Mouse (Mus musculus): ENCODE data around the gene Htr3b.
"Not testable (repeated sequence)": the region's sequence is repeated elsewhere in the genome, so short reads cannot be mapped to it uniquely, and the experiment has no call there.

Gene Htr3b

GRCm38 (mm10) chr9:48964587-48965040, at the start of gene Htr3b:
Gene Htr3b, minus strand, starts transcription at chr9:48964990.
- DNase-seq (ENCODE audit: low spot score) = no peak

GRCm38 (mm10) chr9:48999256-48999655, 34.5 kb upstream of the Htr3b start:
- DNase-seq (ENCODE audit: low spot score) = no peak

- no peak for DNase-seq (ENCODE audit: low spot score)
These were observed 30.9 kb upstream of the Htr3b start for GRCm38 (mm10) chr9:48995735-48996134.

- DNase-seq (ENCODE audit: low spot score) = no peak
These were observed 30.0 kb upstream of the Htr3b start for GRCm38 (mm10) chr9:48994779-48995178.

- no peak for DNase-seq (ENCODE audit: low spot score)
These were observed 26.9 kb upstream of the Htr3b start for GRCm38 (mm10) chr9:48991671-48992070.

GRCm38 (mm10) chr9:48987201-48988101, 22.7 kb upstream of the Htr3b start:
- DNase-seq (ENCODE audit: low spot score) = no peak

- no peak for DNase-seq (ENCODE audit: low spot score)
These were observed 21.9 kb upstream of the Htr3b start for GRCm38 (mm10) chr9:48986616-48987141.

GRCm38 (mm10) chr9:48985708-48986088, 20.9 kb upstream of the Htr3b start:
- DNase-seq (ENCODE audit: low spot score) = no peak

- DNase-seq (ENCODE audit: low spot score) = peak; percentile 89
These were observed 20.3 kb upstream of the Htr3b start, which contains the start of gene Usp28 for GRCm38 (mm10) chr9:48984845-48985707. Gene Usp28, plus strand, starts transcription at chr9:48985375.

GRCm38 (mm10) chr9:48984320-48984844, 19.6 kb upstream of the Htr3b start:
- no peak for DNase-seq (ENCODE audit: low spot score)

GRCm38 (mm10) chr9:48983801-48984200, 19.0 kb upstream of the Htr3b start:
- DNase-seq (ENCODE audit: low spot score) = not testable (repeated sequence)

- no peak for DNase-seq (ENCODE audit: low spot score)
These were observed 17.0 kb upstream of the Htr3b start for GRCm38 (mm10) chr9:48981827-48982226.

- no peak for DNase-seq (ENCODE audit: low spot score)
These were observed 16.0 kb upstream of the Htr3b start for GRCm38 (mm10) chr9:48980781-48981180.

- no peak for DNase-seq (ENCODE audit: low spot score)
These were observed 15.6 kb upstream of the Htr3b start for GRCm38 (mm10) chr9:48980371-48980770.

GRCm38 (mm10) chr9:48976661-48977355, 12.0 kb upstream of the Htr3b start:
- DNase-seq (ENCODE audit: low spot score) = no peak

GRCm38 (mm10) chr9:48972494-48972893, 7.7 kb upstream of the Htr3b start:
- DNase-seq (ENCODE audit: low spot score) = peak; percentile 63

- DNase-seq (ENCODE audit: low spot score) = no peak
These were observed 2.7 kb downstream of the Htr3b start for GRCm38 (mm10) chr9:48962131-48962530.

GRCm38 (mm10) chr9:48961314-48961713, 3.5 kb downstream of the Htr3b start:
- no peak for DNase-seq (ENCODE audit: low spot score)

GRCm38 (mm10) chr9:48947565-48947964, 17.2 kb downstream of the Htr3b start:
- DNase-seq (ENCODE audit: low spot score) = no peak

GRCm38 (mm10) chr9:48942349-48942748, 22.4 kb downstream of the Htr3b start:
- DNase-seq (ENCODE audit: low spot score) = no peak

GRCm38 (mm10) chr9:48929436-48929835, 35.4 kb downstream of the Htr3b start:
- DNase-seq (ENCODE audit: low spot score) = no peak

- no peak for DNase-seq (ENCODE audit: low spot score)
These were observed 36.0 kb downstream of the Htr3b start for GRCm38 (mm10) chr9:48928781-48929180.
